Mouse (Mus musculus) CH12.LX (cell line): Measurements from ENCODE around the gene Pax6. TPM values are rescaled to one million over a fixed set of nuclear protein-coding genes. Genes with fewer than 3 reads are reported as not detected.

Source experiments
- DNase-seq: peaks from one replicate; pipeline ENCODE4 v3.0.0-alpha.2; 2013; ENCODE audit errors: extremely low read depth
- H3K27ac ChIP-seq: 2 replicates; pipeline ENCODE4 v1.5.1; 2012; ENCODE audit warnings: low read depth, mild to moderate bottlenecking, control low read depth, moderate library complexity; ENCODE audit not compliant: insufficient read depth
- H3K27me3 ChIP-seq: replicated peaks from 2 replicates; pipeline ENCODE3; 2012; ENCODE audit warnings: inconsistent platforms
- H3K36me3 ChIP-seq, 2 experiments: replicated peaks in 1 of 2; 2 replicates each; pipeline versions ENCODE3 to v1.6.1; 2012; ENCODE audit warnings: inconsistent platforms in 1 of 2, low read length in 1 of 2, mild to moderate bottlenecking in 1 of 2, mixed read lengths in 1 of 2, moderate library complexity in 1 of 2; ENCODE audit not compliant: control insufficient read depth in 1 of 2, insufficient read depth in 1 of 2
- H3K4me1 ChIP-seq, 2 experiments: 2 replicates each; pipeline ENCODE4 v1.6.1; 2012; ENCODE audit warnings: inconsistent platforms in 1 of 2, moderate library complexity in 1 of 2; ENCODE audit not compliant: insufficient read depth in 2 of 2, control insufficient read depth in 1 of 2
- H3K4me2 ChIP-seq: 2 replicates; pipeline ENCODE4 v1.6.1; 2012; ENCODE audit warnings: low read depth, mild to moderate bottlenecking, control low read depth; ENCODE audit not compliant: poor library complexity, insufficient read depth, severe bottlenecking
- H3K4me3 ChIP-seq, 3 experiments: fragments of 150-350 bp in 1 of 3; sonication (generic) in 1 of 3; replicated peaks in 1 of 3; 2 replicates each; pipeline versions ENCODE3 to v1.5.1; 2011 to 2012; ENCODE audit warnings: low read depth in 2 of 3, low read length in 2 of 3, mild to moderate bottlenecking in 2 of 3, moderate library complexity in 2 of 3, control low read depth in 1 of 3, improper control_type of control experiment in 1 of 3, inconsistent platforms in 1 of 3, mixed read lengths in 1 of 3; ENCODE audit not compliant: poor library complexity in 1 of 3
- H3K79me2 ChIP-seq: replicated peaks from 2 replicates; pipeline ENCODE4 v1.6.1; 2012; ENCODE audit warnings: mild to moderate bottlenecking, moderate library complexity; ENCODE audit not compliant: control insufficient read depth, poor library complexity, insufficient read depth, severe bottlenecking; ENCODE audit errors: extremely low read depth
- H3K9ac ChIP-seq: 2 replicates; pipeline ENCODE4 v1.6.1; 2012; ENCODE audit warnings: low read depth, mild to moderate bottlenecking, control low read depth, moderate library complexity; ENCODE audit not compliant: insufficient read depth
- H3K9me3 ChIP-seq: replicated peaks from 2 replicates; pipeline ENCODE3; 2012; ENCODE audit warnings: low read length, inconsistent platforms, mixed read lengths
- BHLHE40 ChIP-seq: IDR thresholded peaks from 2 replicates; pipeline ENCODE4 v1.6.1; 2011; ENCODE audit warnings: mild to moderate bottlenecking, low read depth, low read length, improper control_type of control experiment
- CHD1 ChIP-seq: IDR thresholded peaks from 2 replicates; pipeline ENCODE4 v1.6.1; 2012; ENCODE audit warnings: low read depth, low read length, improper control_type of control experiment, inconsistent platforms
- E2F4 ChIP-seq: IDR thresholded peaks from 2 replicates; pipeline ENCODE4 v1.6.1; 2011; ENCODE audit warnings: low read depth, low read length, improper control_type of control experiment; ENCODE audit not compliant: insufficient replicate concordance
- ELF1 ChIP-seq: IDR thresholded peaks from 2 replicates; pipeline ENCODE4 v1.6.1; 2014; ENCODE audit warnings: low read depth, mild to moderate bottlenecking, inconsistent platforms, low read length, improper control_type of control experiment
- EP300 ChIP-seq: IDR thresholded peaks from 2 replicates; pipeline ENCODE4 v1.6.1; 2011; ENCODE audit warnings: low read length, improper control_type of control experiment
- GABPA ChIP-seq: IDR thresholded peaks from 2 replicates; pipeline ENCODE4 v1.6.1; 2012; ENCODE audit warnings: low read depth, low read length, improper control_type of control experiment, inconsistent platforms; ENCODE audit not compliant: insufficient replicate concordance
- HCFC1 ChIP-seq: IDR thresholded peaks from 2 replicates; pipeline ENCODE4 v1.6.1; 2012; ENCODE audit warnings: low read depth, mild to moderate bottlenecking, inconsistent platforms, low read length, improper control_type of control experiment
- IRF4 ChIP-seq: IDR thresholded peaks from 2 replicates; pipeline ENCODE4 v1.6.1; 2014; ENCODE audit warnings: low read depth, mild to moderate bottlenecking, inconsistent platforms, low read length, improper control_type of control experiment
- MAX ChIP-seq: IDR thresholded peaks from 2 replicates; pipeline ENCODE4 v1.6.1; 2011; ENCODE audit warnings: low read length, improper control_type of control experiment
- MAZ ChIP-seq: IDR thresholded peaks from 2 replicates; pipeline ENCODE4 v1.6.1; 2012; ENCODE audit warnings: low read depth, mild to moderate bottlenecking, inconsistent platforms, low read length, improper control_type of control experiment, moderate library complexity
- NRF1 ChIP-seq: IDR thresholded peaks from 2 replicates; pipeline ENCODE4 v1.6.1; 2014; ENCODE audit warnings: low read depth, mild to moderate bottlenecking, inconsistent platforms, low read length, improper control_type of control experiment, moderate library complexity
- PAX5 ChIP-seq: IDR thresholded peaks from 2 replicates; pipeline ENCODE4 v1.6.1; 2012; ENCODE audit warnings: low read length, inconsistent platforms, mixed read lengths
- POLR2A ChIP-seq: IDR thresholded peaks from 2 replicates; pipeline ENCODE4 v1.6.1; 2011; ENCODE audit warnings: low read depth, mild to moderate bottlenecking, improper control_type of control experiment, low read length
- POLR2AphosphoS2 ChIP-seq: IDR thresholded peaks from 2 replicates; pipeline ENCODE4 v1.6.1; 2011; ENCODE audit warnings: low read depth, low read length, improper control_type of control experiment
- RCOR1 ChIP-seq: conservative IDR thresholded peaks from 2 replicates; pipeline ENCODE4 v1.6.1; 2012; ENCODE audit warnings: low read depth, mild to moderate bottlenecking, inconsistent platforms, low read length, improper control_type of control experiment
- TBP ChIP-seq: conservative IDR thresholded peaks from 2 replicates; pipeline ENCODE4 v1.6.1; 2011; ENCODE audit warnings: low read depth, low read length, improper control_type of control experiment
- TCF12 ChIP-seq: IDR thresholded peaks from 2 replicates; pipeline ENCODE4 v1.6.1; 2014; ENCODE audit warnings: low read depth, mild to moderate bottlenecking, inconsistent platforms, low read length, improper control_type of control experiment
- UBTF ChIP-seq: IDR thresholded peaks from 2 replicates; pipeline ENCODE4 v1.6.1; 2012; ENCODE audit warnings: low read depth, mild to moderate bottlenecking, inconsistent platforms, low read length, improper control_type of control experiment, moderate library complexity
- USF2 ChIP-seq: conservative IDR thresholded peaks from 2 replicates; pipeline ENCODE4 v1.6.1; 2011; ENCODE audit warnings: low read depth, low read length, improper control_type of control experiment
- ZKSCAN1 ChIP-seq: IDR thresholded peaks from 2 replicates; pipeline ENCODE4 v1.6.1; 2012; ENCODE audit warnings: low read depth, inconsistent platforms, low read length, improper control_type of control experiment, borderline replicate concordance
- ZNF384 ChIP-seq: IDR thresholded peaks from 2 replicates; pipeline ENCODE4 v1.6.1; 2012; ENCODE audit warnings: low read depth, low read length, improper control_type of control experiment, inconsistent platforms
- dilution Hi-C: fragments of 300-500 bp; cut with MboI; formaldehyde crosslinking; loops from 2 replicates; pipeline ENCODE4 v1.14.3; 2020; ENCODE audit warnings: low sequenced_read_pairs; ENCODE audit not compliant: extremely low pct_unique_long_range_greater_than_20kb, extremely low pct_ligation_motif_present
- in situ Hi-C: fragments of 300-500 bp; cut with MboI; formaldehyde crosslinking; loops from 3 replicates; pipeline ENCODE4 v1.14.3; 2019; ENCODE audit warnings: low sequenced_read_pairs, low pct_ligation_motif_present, low pct_unique_long_range_greater_than_20kb, mixed read lengths
- polyA plus RNA-seq: library from polyadenylated mRNA; unstranded; fragments of >175 nt; gene quantifications from 2 replicates; pipeline ENCODE4 v1.2.1, GENCODE M21; 2012; ENCODE audit warnings: low read depth; ENCODE audit not compliant: insufficient read length
- total RNA-seq, 2 experiments: library from RNA; depleted of rRNA; stranded (reverse); fragments of 300-350 nt in 1 of 2; fragments of >200 nt in 1 of 2; gene quantifications; 2 replicates each; pipeline ENCODE4 v1.2.3; 2012 to 2014

The Pax6 gene
- total and polyA plus RNA-seq, 3 experiments: 0.17 to 0.30 TPM; not detected in 1

- Histone ChIP-seq H3K4me3 (no peak overlapping the region), H3K27me3 (no peaks in the 10 kb centered on the region), H3K9me3 (no peaks in the 10 kb centered on the region)
- TF ChIP-seq E2F4: no peak
- TF ChIP-seq RCOR1: no peak
- TF ChIP-seq ELF1: no peak
- no peak for TF ChIP-seq ZKSCAN1
- no peak for TF ChIP-seq PAX5
- TF ChIP-seq HCFC1: no peak
- no peak for TF ChIP-seq USF2
- TF ChIP-seq NRF1: no peak
- TF ChIP-seq TBP: no peak
- TF ChIP-seq, all 38 proteins: peak for 0
- no peaks in the 10 kb centered on the region for H3K4me1 ChIP-seq
- no peak overlapping the region for H3K9ac ChIP-seq
- in situ Hi-C loops: no loop called here
- H3K36me3 ChIP-seq: peaks cover 0 to 16% of the 10 kb centered on the region in 2 experiments
- dilution Hi-C loops: no loop called here
- no peak overlapping the region for H3K4me2 ChIP-seq
- DNase-seq: no peak
- no peak overlapping the region for H3K27ac ChIP-seq
- no peaks in the 10 kb centered on the region for H3K79me2 ChIP-seq
Measured at GRCm38 (mm10) chr2:105710511-105710910, 41.8 kb downstream of the Pax6 start.

- Histone ChIP-seq H3K4me1 (peaks cover 0 to 8% of the 10 kb centered on the region in 2 experiments; a peak in 2 of 4 replicates), H3K9me3 (no peaks in the 10 kb centered on the region), H3K9ac (no peak overlapping the region), H3K79me2 (no peaks in the 10 kb centered on the region), H3K27me3 (no peaks in the 10 kb centered on the region), H3K36me3 (peaks cover 0 to 5% of the 10 kb centered on the region in 2 experiments), H3K27ac (no peak overlapping the region), H3K4me3 (no peak overlapping the region), H3K4me2 (no peak overlapping the region)
- in situ Hi-C loops (no loop called here), dilution Hi-C loops (no loop called here)
- no peak for DNase-seq
- TF ChIP-seq NRF1 (no peak), E2F4 (no peak), IRF4 (no peak), POLR2A (no peak), USF2 (no peak), UBTF (no peak), GABPA (no peak), CHD1 (no peak), TCF12 (no peak), ZNF384 (no peak), BHLHE40 (no peak), POLR2AphosphoS2 (no peak), MAZ (no peak), EP300 (no peak), MAX (no peak), TBP (no peak)
Measured at GRCm38 (mm10) chr2:105715409-105716115, 46.9 kb downstream of the Pax6 start.
